Mouse (Mus musculus) hindbrain, embryonic 10.5 days (tissue): ENCODE measurements at regions not wholly inside any gene's neighbourhood (a gene's known extent, or its start where the extent isn't known, plus 50 kb on each side); places are given as distances from the start of the nearest gene placed in this dataset.
"Not testable (repeated sequence)": the region's sequence is repeated elsewhere in the genome, so short reads cannot be mapped to it uniquely, and the experiment has no call there.

Experiments
- DNase-seq: peaks from one replicate; pipeline ENCODE4 v3.0.0-alpha.2; 2017; ENCODE audit warnings: low spot score
- H3K27ac ChIP-seq: fragments of 300-500 bp; sonication (generic); 2 replicates; pipeline ENCODE4 v1.5.1; 2016; ENCODE audit warnings: mild to moderate bottlenecking, moderate library complexity
- H3K27me3 ChIP-seq: fragments of 300-500 bp; sonication (generic); 2 replicates; pipeline ENCODE4 v1.6.1; 2016; ENCODE audit warnings: mild to moderate bottlenecking; ENCODE audit not compliant: poor library complexity, insufficient read depth, severe bottlenecking
- H3K36me3 ChIP-seq: fragments of 300-500 bp; sonication (generic); 2 replicates; pipeline ENCODE4 v1.6.1; 2016; ENCODE audit warnings: mild to moderate bottlenecking, moderate library complexity
- H3K4me1 ChIP-seq: fragments of 300-500 bp; sonication (generic); replicated peaks from 2 replicates; pipeline ENCODE4 v1.6.1; 2016; ENCODE audit warnings: mild to moderate bottlenecking
- H3K4me3 ChIP-seq: fragments of 300-500 bp; sonication (generic); 2 replicates; pipeline ENCODE4 v1.5.1; 2016; ENCODE audit warnings: mild to moderate bottlenecking, moderate library complexity
- H3K9me3 ChIP-seq: fragments of 300-500 bp; sonication (generic); 2 replicates; pipeline ENCODE4 v1.6.1; 2016; ENCODE audit warnings: mild to moderate bottlenecking, moderate library complexity
- WGBS: fragments of 180-500 bp; shearing (Covaris S2); methylation state at CpG from one replicate; pipeline ENCODE4 v1.1.7; 2016; 5-methylcytosine and 5-hydroxymethylcytosine counted together

DNA sequence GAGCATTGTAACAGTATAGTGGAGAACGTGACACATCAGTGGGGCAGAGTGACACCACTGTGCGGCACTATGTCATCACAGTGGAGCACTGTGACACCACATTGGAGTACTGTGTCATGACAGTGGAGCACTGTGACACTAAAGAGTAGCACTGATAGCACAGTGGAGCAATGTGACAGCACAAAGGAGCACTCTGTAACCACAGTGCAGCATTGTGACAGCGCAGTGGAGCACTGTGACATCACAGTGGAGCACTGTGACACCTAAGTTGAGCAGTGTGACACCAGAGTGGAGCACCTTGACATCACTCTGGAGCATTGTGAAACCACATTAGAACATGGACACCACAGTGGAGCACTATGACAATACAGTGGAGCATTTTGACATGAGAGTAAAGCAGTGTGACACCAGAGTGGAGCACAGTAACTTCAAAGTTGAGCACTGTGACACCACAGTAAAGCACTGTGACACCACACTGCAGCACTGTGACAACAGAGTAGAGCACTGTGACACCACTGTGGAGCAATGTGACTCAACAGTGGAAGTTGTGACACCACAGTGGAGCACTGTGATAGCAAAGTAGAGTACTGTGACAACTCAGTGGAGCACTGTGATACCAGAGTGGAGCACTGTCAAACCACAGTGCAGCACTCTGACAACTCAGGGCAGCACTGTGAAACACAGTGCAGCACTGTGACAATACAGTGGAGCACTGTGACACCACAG lies 77.5 kb upstream of the Scaf8 start:
- H3K27ac ChIP-seq: no peak overlapping the region
- no peaks in the 10 kb centered on the region for H3K4me1 ChIP-seq
- no peaks in the 10 kb centered on the region for H3K36me3 ChIP-seq
- H3K9me3 ChIP-seq: peaks cover 58% of the 10 kb centered on the region
- no peak for DNase-seq
- H3K4me3 ChIP-seq: no peak overlapping the region
- 44% methylated on average over 3 of the region's 3 CpGs for WGBS
- no peaks in the 10 kb centered on the region for H3K27me3 ChIP-seq

DNA sequence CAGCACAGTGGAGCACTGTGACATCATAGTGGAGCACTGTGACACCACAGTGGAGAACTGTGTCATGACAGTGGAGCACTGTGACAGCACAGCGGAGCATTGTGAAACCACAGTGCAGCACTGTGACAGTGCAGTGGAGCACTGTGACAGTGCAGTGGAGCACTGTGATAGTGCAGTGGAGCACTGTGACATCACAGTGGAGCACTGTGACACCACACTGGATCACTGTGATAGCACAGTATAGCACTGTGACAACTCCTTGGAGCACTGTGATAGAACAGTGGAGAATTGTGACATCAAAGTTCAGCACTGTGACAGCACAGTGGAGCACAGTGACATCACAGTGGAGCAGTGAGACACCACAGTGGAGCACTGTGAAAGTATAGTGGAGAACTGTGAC lies 76.7 kb upstream of the Scaf8 start:
- no peaks in the 10 kb centered on the region for H3K4me1 ChIP-seq
- H3K4me3 ChIP-seq: no peak overlapping the region
- no peak overlapping the region for H3K27ac ChIP-seq
- no peak for DNase-seq
- H3K9me3 ChIP-seq: peaks cover 50% of the 10 kb centered on the region
- 84% methylated on average over 1 of the region's 1 CpGs for WGBS
- H3K27me3 ChIP-seq: no peaks in the 10 kb centered on the region
- H3K36me3 ChIP-seq: no peaks in the 10 kb centered on the region

DNA sequence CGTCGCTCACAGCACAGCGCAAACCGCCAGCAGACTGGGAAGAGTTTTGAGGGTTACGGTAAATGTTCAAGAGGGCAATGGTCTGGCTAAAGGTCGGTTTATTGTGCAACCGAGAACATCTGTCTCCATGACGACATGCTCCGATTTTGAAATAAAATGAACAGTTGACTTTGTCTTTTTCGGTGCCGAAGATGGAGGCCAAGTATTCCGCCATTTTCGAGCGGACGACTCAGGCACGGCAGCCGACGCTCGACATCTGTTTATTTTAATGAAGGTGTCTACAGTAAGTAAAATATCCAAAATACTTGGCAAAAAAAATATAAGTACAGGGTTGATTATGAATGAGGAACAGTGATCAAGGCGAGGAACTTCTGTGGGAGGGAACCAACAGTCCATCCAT lies 70.3 kb upstream of the Scaf8 start:
- H3K4me1 ChIP-seq, H3K4me3 ChIP-seq, H3K27ac ChIP-seq, H3K36me3 ChIP-seq, H3K9me3 ChIP-seq, H3K27me3 ChIP-seq, DNase-seq: not testable (repeated sequence)
- WGBS: 86% methylated on average over 20 of the region's 20 CpGs

DNA sequence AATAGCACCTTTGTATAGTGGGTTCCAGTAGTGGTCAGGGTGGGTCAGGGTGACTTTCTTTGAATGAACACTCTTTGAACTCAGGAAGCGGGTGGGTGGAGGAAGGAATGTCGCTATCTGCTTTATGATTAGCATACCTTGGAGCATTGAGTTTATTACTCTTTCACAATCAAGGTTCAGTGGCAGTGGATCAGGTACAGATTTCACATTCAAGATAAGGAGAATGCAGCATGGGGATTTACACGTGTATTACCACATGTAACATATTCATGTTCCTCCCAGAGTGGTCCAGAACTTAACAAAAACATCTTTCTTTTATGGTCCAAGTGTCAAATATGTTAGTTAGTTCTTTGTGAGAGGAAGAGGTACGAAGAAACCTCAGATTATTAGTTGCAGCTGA lies 60.9 kb upstream of the Scaf8 start:
- DNase-seq, H3K4me1 ChIP-seq, H3K9me3 ChIP-seq, H3K27me3 ChIP-seq, H3K4me3 ChIP-seq, H3K27ac ChIP-seq, H3K36me3 ChIP-seq: not testable (repeated sequence)
- 84% methylated on average over 4 of the region's 4 CpGs for WGBS

DNA sequence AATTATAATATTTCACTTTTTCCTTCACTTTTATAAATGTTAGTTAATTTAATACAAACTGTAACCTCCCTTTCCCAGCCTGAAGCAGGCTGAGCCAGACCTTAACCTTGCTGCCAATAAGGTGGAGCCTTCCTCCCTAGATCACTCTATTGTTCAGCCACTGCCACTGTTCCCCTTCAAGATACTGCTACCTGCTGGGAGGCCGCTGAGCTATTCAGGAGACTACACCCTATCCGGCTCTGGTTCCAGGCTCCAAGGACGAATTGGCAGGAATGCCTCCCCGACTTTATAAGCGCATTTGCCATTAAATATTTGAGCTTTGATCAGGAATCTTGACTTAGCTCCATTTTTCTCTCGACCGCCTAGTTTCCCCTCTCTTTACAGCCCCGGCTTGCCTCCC lies 59.9 kb upstream of the Scaf8 start:
- 36% methylated on average over 8 of the region's 8 CpGs for WGBS
- not testable (repeated sequence) for DNase-seq, H3K4me3 ChIP-seq, H3K27me3 ChIP-seq, H3K9me3 ChIP-seq, H3K27ac ChIP-seq, H3K36me3 ChIP-seq, H3K4me1 ChIP-seq

DNA sequence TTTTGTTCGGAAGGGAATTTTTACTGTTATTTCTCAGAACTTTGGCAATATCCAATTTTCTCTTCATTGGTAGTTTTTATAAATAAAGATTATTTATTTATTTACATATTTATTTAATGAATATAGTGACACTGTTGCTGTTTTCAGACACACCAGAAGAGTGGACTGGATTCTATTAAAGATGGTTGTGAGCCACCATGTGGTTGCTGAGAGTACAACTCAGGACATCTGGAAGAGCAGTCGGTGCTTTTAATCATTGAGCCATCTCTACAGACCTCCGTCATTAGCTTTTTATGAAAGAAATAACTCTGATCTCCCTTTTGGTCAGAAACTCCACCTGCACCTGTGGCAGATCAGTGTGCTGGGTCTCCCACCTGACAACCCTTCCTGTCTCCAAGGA lies 59.4 kb upstream of the Scaf8 start:
- H3K27me3 ChIP-seq, H3K4me3 ChIP-seq, H3K36me3 ChIP-seq, H3K27ac ChIP-seq, H3K4me1 ChIP-seq, DNase-seq: not testable (repeated sequence)
- H3K9me3 ChIP-seq: peaks cover 11% of the 10 kb centered on the region
- 85% methylated on average over 3 of the region's 3 CpGs for WGBS

DNA sequence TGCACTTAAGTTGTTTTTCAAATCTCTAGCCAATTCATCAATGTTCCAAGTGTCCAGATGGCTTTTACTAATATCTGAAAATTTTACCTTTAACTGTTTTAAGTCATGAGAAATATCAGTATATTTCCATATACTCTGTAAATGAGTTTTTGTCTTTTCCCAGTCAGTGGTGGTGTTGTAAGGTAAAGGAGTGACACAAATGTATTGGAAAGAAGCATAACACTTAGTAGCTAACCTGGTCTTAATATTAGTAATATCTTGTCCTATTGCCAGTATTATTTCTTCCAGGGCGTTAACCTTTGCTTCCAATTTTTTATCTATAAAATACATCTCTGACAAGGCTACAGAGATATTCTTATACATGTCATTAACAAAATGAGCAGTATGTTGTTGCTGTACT lies 51.4 kb upstream of the Scaf8 start:
- H3K9me3 ChIP-seq: peaks cover 29% of the 10 kb centered on the region
- not testable (repeated sequence) for DNase-seq, H3K27ac ChIP-seq, H3K27me3 ChIP-seq, H3K4me1 ChIP-seq, H3K36me3 ChIP-seq, H3K4me3 ChIP-seq
- 93% methylated on average over 1 of the region's 1 CpGs for WGBS
